Mouse (Mus musculus) adrenal gland, adult 18-20 months (tissue): ENCODE data around the gene Sh2d6. TPM values are rescaled to one million over a fixed set of nuclear protein-coding genes. Genes with fewer than 3 reads are reported as not detected.
"Not testable (repeated sequence)": the region's sequence is repeated elsewhere in the genome, so short reads cannot be mapped to it uniquely, and the experiment has no call there.

Experiments used
- DNase-seq, 2 experiments: peaks; one replicate each; pipeline ENCODE4 v3.0.0; 2021 to 2022; ENCODE audit warnings: low spot score in 2 of 2
- total RNA-seq, 2 experiments: library from RNA; stranded (reverse); gene quantifications; 1 replicate in 1 of 2; 2 replicates in 1 of 2; pipeline ENCODE4 v1.2.3; 2021

Gene Sh2d6
- total RNA-seq, 2 experiments from 2014 or later: 0.26 to 0.27 TPM

DNA sequence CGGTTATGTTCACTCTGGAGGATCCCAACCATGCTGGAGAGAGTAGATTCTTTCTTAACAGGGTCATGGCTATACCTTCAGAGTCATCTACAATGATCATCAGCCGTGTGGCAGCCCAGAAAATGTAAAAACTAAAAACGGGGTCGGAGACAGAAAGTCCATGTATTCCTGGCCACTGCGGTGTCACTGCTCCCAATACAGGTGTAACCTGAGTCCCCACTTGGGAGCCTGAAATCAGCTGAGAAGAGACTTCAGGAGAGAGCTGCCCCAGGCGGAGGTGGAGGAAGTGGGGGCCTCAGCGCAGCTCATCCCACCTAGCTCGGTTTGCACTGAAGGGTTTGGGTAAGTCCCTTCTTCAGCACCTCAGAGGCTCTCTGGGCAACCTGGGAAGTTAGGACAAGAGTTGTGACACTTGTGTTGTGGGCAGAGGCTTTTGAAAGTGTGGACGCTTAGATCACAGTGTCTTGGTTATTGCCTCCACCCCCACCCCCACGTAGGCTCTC lies 16.5 kb upstream of the Sh2d6 start:
- DNase-seq: no peak

DNA sequence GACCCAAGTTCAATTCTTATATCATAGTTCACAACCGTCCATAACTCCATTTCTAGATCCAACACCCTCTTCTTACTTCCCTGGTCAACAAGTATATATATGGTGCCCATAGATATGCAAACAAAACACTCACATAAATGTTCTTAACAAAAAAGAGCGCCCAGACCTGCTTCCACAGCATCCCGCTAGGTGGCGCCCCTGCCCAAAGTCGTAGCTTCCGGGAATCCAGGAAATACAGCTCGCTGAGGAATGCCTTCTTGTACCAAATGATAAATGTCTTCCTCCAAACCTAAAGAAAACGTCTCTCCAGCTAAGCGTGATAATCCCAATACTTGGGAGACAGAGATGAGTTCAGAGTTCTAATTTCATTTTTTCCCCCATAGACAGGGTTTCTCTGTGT lies 13.7 kb upstream of the Sh2d6 start:
- DNase-seq: peak; percentile 82 to 90

DNA sequence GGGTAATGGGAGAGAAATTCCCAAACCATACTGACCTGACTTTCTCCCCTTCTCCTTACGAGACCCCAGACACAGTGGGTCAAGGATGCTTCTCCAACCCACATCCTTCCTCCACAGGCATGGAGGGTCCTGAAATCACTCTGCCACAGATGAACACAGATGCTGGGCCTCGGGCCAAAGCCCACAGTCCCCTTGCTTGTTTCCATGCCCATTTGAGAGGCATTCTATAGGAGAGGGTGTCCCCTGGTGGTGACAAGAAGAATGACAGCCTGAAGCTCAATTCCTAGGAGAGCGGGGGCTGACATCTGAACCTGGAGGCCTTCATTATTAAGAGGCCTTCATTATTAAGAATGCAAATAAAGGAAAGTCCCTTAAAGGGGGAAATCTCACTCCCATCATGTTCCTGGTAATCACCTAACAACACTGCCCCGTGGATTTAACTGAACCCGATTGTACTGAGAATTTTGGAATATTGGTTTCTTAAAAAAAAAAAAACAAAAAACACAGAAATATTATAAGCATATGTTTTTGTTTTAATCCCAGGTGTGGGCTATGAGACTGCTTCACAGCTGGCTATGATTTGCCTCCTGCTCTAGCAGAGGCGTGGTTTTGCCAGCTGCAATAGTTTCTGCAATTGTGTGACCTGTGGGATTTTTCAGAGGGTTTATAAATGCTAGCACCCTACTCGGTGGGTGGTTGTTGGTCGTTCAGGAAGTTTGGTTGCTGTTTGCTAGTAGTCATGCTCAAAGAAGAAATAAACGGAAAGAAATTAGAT lies 12.7 kb upstream of the Sh2d6 start:
- peak; percentile 62 to 63 for DNase-seq

DNA sequence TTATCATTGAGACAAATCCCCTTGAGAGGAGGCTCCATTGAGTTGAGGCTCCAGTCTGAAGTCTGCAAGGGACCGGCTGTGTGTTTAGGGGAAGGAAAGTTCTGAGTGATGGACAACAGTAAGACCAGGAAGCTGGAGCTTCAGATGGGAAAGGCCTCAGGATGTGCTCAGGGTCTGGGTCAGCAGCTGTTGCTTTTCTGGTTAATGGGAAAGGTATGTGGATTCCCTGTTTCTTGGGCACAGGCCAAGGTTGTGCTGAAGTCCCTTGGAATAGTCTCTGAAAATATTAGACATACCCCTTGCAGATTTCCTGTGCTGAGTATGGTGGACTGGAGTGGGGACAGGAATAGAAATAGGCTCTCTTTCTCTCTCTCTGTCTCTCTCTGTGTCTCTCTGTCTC lies 12.0 kb upstream of the Sh2d6 start:
- DNase-seq: not testable (repeated sequence)

DNA sequence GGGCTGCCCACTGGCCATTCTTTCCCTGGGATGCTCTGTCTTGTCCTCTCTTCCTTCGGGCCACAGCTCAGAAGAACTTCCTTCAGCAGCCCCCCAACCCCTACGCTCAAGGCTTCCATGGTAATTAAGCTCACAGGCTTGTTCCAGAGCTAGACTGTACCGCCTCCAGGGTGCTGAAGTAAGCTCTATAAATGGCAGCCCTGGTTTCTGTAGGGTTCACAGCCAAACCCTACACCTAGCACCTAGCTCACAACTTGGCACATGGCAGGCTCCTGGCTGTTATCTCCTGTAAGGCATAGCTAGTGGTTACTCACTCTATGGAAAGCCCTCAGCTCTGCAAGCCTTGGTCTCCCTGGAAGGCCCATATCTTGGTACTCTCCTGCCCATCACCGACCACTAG lies 11.1 kb upstream of the Sh2d6 start:
- no peak for DNase-seq

DNA sequence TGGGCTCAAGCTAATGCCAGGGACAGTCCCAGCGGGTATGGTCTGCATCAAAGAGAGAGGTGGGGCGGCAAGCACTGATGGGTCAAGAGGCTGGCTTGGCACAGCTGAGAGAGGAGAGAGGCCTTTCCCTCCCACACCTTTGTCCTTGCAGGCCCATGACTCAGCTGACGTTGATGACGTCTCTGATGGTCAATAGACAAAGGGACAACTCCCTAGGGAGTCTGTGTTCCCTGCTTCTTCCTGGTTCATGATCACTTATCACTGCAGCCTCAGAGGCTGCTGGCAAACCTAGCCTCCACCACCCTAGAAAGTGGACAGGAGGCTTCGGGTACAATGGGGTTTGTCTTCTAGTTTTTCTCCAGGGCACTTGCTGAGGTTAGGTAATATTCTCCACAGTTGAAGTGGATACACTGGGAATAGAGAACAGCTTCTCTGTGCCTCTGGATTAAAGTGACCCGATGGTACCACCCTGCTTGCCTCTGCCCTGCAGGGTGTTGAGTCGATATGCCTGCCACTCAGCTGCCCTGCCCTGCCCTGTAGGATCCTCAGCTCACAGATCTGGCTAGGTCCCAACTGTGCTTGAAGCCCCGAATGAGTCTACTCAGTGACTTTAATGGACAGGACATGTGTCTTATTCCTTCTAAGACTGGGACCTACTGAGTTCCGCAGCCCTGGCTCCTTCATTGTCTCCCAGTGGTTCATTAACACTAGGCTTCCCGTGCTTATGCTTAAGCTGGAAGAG lies 7.1 kb upstream of the Sh2d6 start:
- peak; percentile 50 to 56 for DNase-seq

DNA sequence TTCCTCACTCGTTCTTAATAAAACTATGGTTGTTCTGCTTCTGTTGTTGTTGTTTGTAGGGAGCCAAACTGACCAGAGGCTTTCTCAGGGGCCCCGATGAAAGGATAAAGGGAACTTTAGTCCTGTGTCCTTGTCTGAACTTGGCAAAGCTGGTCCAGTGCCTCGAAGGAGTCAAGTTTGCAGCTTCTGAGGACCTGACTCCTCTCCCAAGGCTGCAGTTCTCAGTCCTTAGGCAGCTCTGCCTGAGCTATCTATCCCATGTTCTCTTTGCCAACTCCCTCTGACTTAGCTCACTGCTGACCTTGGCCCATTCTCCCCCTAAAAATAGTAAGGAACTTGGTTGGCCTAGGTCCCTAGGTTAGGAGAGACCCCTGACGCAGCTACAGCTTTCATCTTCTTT lies 5.6 kb upstream of the Sh2d6 start:
- DNase-seq: no peak

DNA sequence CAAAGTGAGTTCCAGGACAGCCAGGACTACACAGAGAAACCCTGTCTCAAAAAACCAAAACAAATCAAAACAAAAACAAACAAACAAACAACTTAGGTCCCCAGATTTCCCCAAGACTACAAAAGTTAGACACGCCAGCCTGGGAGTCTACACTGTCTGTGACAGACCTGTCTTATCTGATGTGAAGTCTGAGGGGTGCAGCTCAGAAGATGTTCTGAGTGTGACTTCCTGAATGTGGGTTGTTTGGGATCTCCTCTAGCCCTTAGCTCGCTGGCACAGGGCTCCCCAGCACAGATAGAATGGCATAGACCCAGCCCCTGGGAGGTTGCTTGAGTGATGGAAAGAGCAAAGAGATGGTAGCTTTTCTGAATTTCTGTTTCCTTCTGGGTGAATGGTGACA lies 2.7 kb upstream of the Sh2d6 start:
- no peak for DNase-seq

DNA sequence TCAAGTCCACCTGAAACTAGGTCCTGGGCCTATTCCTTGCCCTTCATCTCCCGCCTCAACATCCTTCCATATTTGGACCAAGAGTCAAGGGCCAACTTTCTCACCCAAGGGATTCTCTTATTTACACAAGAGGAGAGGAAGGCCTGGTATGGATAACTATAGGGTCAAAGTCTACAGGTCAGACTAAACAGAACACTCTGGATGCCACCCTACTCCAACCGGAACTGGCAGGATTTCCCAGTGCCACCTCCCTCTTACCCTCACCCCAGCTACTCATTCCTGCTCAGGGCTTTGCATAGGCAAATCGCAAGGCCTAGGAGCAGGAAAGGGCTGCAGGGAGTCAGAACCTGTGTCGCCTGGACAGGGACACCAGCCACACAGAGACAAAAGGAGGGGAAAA lies 1.7 kb upstream of the Sh2d6 start:
- no peak for DNase-seq

DNA sequence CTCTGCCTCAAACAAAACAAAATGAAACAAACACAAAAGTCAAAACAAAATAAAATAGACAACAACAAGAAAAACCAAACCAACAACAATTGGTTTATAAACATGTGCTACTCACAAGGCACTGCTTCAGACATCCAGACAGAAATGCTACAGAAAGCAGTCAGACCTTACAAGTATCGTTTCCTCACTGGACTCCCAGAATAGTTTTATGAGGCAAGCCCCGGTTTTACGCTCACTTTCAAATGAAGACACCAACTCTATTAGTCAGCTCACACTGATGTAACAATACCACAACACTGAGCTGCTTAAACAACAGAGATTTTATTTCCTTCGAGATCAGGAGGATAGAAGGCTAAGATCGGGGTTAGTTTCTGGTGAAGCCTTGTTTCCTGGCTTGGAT lies 781 bp upstream of the Sh2d6 start:
- no peak for DNase-seq

DNA sequence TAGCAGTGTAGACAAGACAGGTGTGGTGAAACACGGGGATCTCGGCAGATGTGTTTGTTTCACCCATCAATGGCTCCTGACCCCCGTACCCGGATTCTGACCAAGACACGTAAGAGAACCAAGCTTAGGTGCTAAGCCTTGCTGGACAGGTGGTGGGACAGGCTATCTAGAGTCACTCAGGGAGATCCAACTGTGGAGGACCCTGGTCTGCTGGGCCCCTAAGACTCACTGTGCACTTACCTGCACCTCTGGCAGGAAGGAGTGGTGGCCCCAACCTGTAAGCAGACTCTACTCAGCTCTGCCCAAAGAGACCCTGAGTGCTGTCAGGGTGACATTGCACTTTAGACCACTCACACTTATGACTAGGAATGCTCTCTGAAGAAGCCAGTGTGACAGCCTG lies 603 bp downstream of the Sh2d6 start:
- DNase-seq: no peak

DNA sequence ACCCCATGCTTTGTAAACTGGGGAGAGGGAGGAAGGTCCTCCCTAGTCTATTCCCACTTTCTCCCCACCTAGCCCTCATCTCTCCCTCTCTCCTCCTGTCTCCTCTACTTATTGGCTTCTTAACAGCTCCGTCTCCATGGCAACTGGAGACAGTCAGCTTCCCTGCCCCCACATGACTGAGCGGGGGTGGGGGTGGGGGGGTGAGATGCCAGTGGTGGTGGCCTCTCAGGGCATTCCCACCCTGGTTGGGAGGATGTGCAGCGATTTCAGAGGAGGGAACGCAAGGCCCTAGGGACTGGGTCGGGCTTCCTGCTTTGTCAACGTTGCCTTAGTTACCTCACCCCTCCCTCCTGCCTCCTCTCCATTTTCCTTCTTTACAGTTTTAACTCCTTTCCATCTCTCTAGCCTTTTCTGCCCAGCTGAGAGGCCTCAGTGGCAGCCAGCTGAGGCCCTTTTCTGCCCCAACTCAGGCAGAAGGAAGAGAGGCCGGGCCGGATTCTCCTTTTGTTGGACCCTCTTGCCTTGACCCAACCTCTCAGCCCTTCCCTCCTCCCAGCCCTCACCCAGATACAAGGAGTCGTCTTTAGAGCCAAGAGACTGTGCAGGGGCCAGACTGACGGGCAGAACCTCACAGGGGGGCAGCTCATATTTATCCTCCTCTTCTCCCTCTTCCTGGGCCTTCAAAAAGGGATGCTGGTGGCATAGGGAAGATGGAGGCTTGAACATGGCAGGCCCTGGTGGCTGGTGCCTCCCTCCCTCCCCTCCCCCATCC lies 1.4 kb downstream of the Sh2d6 start:
- no peak for DNase-seq

DNA sequence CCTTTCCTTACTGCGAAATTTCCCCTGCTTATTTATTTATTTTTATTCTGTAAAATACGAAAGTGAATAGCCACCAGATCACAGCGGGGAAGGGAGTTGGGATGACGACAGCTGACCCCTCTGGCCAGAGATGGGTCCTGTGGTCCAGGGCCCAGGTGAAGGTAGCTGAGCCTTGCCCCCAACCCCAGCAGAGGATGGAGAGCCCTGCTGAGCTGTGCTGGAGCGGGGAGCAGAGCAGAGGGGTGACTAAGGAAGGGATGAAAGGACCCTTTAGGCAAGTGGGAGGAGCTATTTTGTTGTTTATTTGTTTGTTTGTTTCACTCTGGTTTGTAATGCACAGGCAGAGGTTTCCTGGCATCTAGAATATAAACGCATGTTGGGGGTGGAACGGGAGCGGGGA lies 2.2 kb downstream of the Sh2d6 start:
- DNase-seq: no peak

DNA sequence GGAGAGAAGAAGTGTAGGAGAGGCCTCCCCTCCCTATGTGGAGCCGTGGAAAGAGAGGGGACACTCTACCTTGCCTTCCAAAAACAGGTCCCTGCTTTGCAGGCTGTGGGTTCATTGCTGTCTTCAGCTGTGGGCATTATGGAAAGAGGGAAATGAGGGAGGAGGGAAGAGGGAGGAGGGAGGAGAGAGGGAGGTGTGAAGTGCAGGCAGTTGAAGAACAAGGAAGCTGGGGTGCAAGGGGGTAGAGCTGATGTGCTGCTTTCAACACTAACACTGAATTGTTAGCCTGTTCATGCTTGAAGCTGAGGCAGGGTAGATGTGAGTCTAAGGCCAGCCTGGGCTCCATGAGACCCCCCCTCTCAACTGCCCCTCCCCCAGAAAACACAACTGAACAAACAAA lies 2.7 kb downstream of the Sh2d6 start:
- DNase-seq: no peak

DNA sequence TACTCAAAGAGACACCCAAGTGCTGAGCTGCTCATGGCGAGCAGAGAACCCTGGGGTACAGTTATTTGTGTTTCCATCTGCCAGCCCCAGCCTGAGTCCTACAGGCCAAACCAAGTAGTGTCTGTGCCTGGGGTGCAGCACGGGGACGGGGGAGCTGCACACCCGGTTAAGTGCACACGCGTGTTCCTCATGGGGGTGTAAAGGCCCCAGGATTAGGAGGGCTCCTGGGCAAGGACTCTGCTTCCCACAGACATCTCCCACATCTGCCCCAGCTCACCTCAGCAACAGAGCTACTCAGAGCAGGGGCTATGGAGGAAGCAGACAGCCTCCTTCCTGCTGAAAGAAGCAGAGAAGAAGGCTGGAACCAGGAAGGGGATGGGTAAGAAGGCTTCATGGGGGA lies 5.9 kb downstream of the Sh2d6 start:
- DNase-seq: no peak

DNA sequence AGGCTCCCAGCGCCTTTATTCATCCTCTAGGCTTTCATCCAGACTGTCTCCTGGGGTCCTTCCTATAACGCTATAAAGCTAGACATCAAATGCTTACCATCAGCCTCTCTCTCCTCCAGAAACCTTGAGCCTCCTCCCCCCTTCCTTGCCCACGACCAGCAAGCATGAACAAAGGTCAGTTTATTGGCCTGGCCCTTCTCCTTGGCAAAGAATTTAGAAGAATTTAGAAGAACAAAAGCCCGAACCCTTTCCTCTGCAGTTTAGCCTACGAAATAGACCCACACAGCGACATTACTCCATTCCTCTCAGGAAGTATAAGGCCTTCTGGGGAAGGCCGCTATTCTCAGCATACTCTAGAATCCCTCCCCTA lies 8.5 kb downstream of the Sh2d6 start:
- DNase-seq: no peak

DNA sequence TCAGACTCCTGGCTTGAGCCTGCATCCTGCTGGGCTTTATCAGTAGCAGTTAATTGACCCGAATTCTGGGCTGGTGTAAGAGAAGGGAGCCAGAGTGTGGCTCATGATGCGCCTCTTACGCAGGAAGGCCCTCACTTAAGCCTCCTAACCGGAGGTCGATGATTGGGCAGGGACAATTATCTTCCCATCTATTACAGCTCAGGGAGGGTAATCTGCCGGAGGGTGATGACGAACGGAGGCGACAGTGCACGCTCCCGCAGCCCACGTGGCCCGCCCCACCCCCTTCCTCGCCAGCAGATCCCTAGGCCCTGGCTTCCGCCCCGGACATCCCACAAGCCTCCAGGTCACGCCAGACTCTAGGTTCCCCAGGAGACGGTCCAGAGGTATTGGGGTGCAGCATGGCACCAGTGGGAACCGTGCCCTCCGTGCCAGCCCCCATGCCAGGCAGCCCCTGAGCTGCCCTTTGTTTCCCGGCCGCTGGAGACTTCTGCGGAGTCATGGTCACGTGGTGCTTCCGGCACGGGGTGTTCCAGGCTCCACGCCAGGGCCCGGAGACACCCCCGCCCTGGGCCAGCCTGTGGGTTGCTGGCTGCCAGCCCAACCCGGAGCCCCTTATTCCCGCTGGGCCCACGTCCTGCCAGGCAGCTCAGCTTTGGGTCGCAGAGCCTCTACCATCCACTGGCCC lies 9.0 kb downstream of the Sh2d6 start:
- DNase-seq: peak; percentile 87 to 91

DNA sequence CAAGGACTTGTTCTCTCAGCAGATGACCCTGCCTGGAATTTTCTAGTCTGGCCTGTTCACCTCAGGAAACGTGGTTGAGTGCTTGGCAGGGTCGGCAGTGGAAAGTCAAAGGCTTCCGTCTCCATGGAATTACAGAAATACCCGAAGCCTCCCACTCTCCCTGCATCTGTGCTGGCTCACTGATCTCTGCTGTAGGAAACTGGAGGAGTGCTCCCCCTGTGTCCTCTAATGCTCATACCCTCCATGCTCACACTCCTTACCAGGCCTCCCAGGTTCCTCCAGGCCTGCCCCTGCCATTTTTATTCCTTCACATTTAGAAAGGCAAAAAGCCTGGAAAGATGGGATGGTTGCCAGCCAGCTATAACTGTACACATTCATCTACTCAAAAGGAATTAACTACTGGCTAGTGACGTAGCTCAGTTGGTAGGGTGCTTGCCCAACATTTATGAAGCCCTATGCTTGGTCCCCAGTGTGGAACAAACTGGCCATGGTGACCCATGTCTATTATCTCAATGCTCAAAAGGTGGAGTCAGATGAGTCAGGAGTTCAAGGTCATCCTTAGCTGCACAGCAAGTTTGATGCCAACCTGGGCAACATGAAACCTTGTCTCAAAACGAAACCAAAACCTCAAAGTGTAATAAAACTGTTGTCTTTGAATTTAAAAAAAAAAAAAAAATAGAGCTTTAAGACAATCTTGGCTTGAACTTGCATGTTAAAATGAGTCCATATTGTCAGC lies 10.7 kb downstream of the Sh2d6 start:
- DNase-seq: no peak

DNA sequence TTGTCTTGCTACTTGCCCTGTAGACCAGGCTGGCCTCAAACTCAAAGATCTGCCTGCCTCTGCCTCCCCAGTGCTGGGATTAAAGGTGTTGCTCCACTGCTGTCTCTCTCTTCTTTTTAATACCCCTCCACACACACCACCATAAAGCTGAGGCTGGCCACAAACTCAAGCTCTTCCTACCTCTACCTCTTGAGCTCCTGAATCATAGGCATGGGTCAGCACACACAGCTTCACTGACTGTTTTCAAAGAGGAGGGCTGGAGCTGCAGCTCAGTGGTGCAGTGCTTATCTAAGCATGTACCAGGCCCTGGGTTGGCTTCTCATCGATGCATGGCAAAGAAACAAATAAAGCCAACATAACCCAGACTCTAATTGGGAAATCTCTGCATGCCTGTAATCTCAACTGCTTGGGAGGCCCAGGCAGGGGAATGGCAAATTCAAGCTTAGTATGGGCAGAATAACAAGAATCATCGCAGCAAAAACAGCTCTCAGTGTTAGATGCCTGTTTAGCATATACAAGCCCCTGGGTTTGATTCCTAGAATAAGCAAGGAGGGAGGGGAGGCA lies 11.6 kb downstream of the Sh2d6 start:
- DNase-seq: no peak

DNA sequence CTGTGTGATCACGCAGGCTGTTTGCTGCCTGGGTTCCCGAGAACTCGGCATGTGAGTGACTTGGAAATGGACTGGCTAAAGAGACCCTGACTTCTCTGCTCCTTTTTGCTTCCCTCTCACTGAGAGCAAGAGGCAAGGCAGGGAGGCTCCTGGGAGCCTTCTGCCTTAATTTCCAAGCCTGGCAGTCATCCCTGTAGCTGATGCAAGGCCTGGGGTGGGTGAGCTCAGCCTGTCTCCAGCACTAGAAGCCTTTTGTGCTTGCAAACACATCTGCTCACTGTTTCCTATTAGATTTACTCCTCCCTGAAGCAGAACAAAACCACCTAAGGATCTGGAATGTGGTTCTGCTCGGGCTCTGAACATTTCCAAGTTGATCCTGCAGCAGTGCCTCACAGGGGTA lies 12.9 kb downstream of the Sh2d6 start:
- no peak for DNase-seq
